Mouse (Mus musculus) G1E (cell line): Measurements from ENCODE around the gene Eif4ebp2. TPM values are rescaled to one million over a fixed set of nuclear protein-coding genes. Genes with fewer than 3 reads are reported as not detected.
A peak's percentile ranks its signal among the peaks of the same experiment; 100 is the strongest.
"Not testable (repeated sequence)": the region's sequence is repeated elsewhere in the genome, so short reads cannot be mapped to it uniquely, and the experiment has no call there.

Experiments used
- ATAC-seq: 2 replicates; pipeline ENCODE4 v1.8.0; 2016; ENCODE audit warnings: mild to moderate bottlenecking; ENCODE audit not compliant: insufficient number of reproducible peaks, poor library complexity, low FRiP score, severe bottlenecking; ENCODE audit errors: extremely low read depth
- DNase-seq: peaks from one replicate; pipeline ENCODE4 v3.0.0; 2012; ENCODE audit warnings: low spot score
- H3K27me3 ChIP-seq: 2 replicates; pipeline ENCODE4 v1.6.1; 2012; ENCODE audit warnings: mild to moderate bottlenecking, low read length, inconsistent platforms; ENCODE audit not compliant: insufficient read depth
- H3K36me3 ChIP-seq: replicated peaks from 2 replicates; pipeline ENCODE3; 2012; ENCODE audit warnings: mild to moderate bottlenecking, inconsistent platforms
- H3K4me1 ChIP-seq: 2 replicates; pipeline ENCODE4 v1.6.1; 2012; ENCODE audit warnings: low read depth, low read length, inconsistent platforms, mixed read lengths; ENCODE audit not compliant: insufficient read depth
- H3K4me3 ChIP-seq: 2 replicates; pipeline ENCODE4 v1.5.1; 2012; ENCODE audit warnings: low read depth, mild to moderate bottlenecking, inconsistent platforms, low read length, moderate library complexity, mixed read lengths
- H3K9me3 ChIP-seq: replicated peaks from 2 replicates; pipeline ENCODE4 v1.6.1; 2012; ENCODE audit warnings: inconsistent platforms
- CTCF ChIP-seq: IDR thresholded peaks from 2 replicates; pipeline ENCODE4 v1.5.1; 2012; ENCODE audit warnings: low read depth, low read length, inconsistent platforms, mixed read lengths
- GATA1 ChIP-seq: IDR thresholded peaks from 2 replicates; pipeline ENCODE4 v1.6.1; 2012; ENCODE audit warnings: borderline replicate concordance, low read length, inconsistent platforms, mixed read lengths
- GATA2 ChIP-seq: IDR thresholded peaks from 2 replicates; pipeline ENCODE4 v1.6.1; 2012; ENCODE audit warnings: low read depth, low read length, inconsistent platforms, borderline replicate concordance
- POLR2AphosphoS5 ChIP-seq: IDR thresholded peaks from 2 replicates; pipeline ENCODE4 v1.6.1; 2012; ENCODE audit warnings: low read depth, low read length, inconsistent platforms; ENCODE audit not compliant: insufficient replicate concordance
- TAL1 ChIP-seq: conservative IDR thresholded peaks from 2 replicates; pipeline ENCODE4 v1.6.1; 2012; ENCODE audit warnings: low read depth, low read length, inconsistent platforms, mixed read lengths
- polyA plus RNA-seq: library from polyadenylated mRNA; stranded (reverse); fragments of >175 nt; gene quantifications from 2 replicates; pipeline ENCODE4 v1.2.3, GENCODE M21; 2012
- total RNA-seq, 2 experiments: library from RNA; stranded (forward) in 1 of 2; stranded (reverse) in 1 of 2; fragments of 200-1000 nt in 1 of 2; fragments of >200 nt in 1 of 2; fragmentation: Nextera tagmentation in 1 of 2; gene quantifications; 2 replicates each; pipeline ENCODE4 v1.2.3; 2014 to 2017

Eif4ebp2 gene
- total and polyA plus RNA-seq, 3 experiments, result 9.4 to 184 (median 96.4) TPM

GRCm38 (mm10) chr10:61466873-61467272 is 14.4 kb upstream of the Eif4ebp2 start:
- Histone ChIP-seq H3K4me3 (no peak overlapping the region), H3K4me1 (peaks cover 26% of the 10 kb centered on the region), H3K9me3 (no peaks in the 10 kb centered on the region), H3K36me3 (no peaks in the 10 kb centered on the region), H3K27me3 (no peaks in the 10 kb centered on the region)
- ATAC-seq (no peak), DNase-seq (no peak)
- no peak for TF ChIP-seq GATA2
- TF ChIP-seq CTCF, result peak; percentile 33

GRCm38 (mm10) chr10:61466242-61466641 is 13.8 kb upstream of the Eif4ebp2 start:
- DNase-seq, result no peak
- Histone ChIP-seq H3K4me1 (peaks cover 28% of the 10 kb centered on the region), H3K4me3 (no peak overlapping the region), H3K27me3 (no peaks in the 10 kb centered on the region), H3K9me3 (no peaks in the 10 kb centered on the region), H3K36me3 (no peaks in the 10 kb centered on the region)
- TF ChIP-seq CTCF, result peak; percentile 21; the same call in 1 of the 2 replicates
- TF ChIP-seq POLR2AphosphoS5, result no peak
- TF ChIP-seq GATA2, result no peak
- TF ChIP-seq TAL1, result no peak
- no peak for TF ChIP-seq GATA1
- no peak for ATAC-seq

- Histone ChIP-seq H3K27me3 (no peaks in the 10 kb centered on the region), H3K36me3 (no peaks in the 10 kb centered on the region), H3K9me3 (no peaks in the 10 kb centered on the region), H3K4me1 (peaks cover 28% of the 10 kb centered on the region), H3K4me3 (no peak overlapping the region; the same call in 1 of the 2 replicates)
- TF ChIP-seq TAL1 (no peak), POLR2AphosphoS5 (no peak), GATA2 (no peak), CTCF (no peak), GATA1 (no peak)
- DNase-seq (no peak), ATAC-seq (peak; percentile 68)
Measured at GRCm38 (mm10) chr10:61465009-61465408, 12.5 kb upstream of the Eif4ebp2 start.

- DNase-seq, result no peak
- Histone ChIP-seq H3K4me1 (0 out of 2 replicates have a peak, but pooled peaks cover 4% of the 10 kb centered on the region), H3K36me3 (no peaks in the 10 kb centered on the region), H3K9me3 (no peaks in the 10 kb centered on the region), H3K27me3 (no peaks in the 10 kb centered on the region), H3K4me3 (no peak overlapping the region)
- no peak for ATAC-seq
- TF ChIP-seq TAL1 (no peak), POLR2AphosphoS5 (no peak), GATA2 (no peak), CTCF (no peak), GATA1 (no peak)
Measured at GRCm38 (mm10) chr10:61457182-61457581, 4.7 kb upstream of the Eif4ebp2 start.

GRCm38 (mm10) chr10:61453171-61453570 is 710 bp upstream of the Eif4ebp2 start:
- H3K27me3 ChIP-seq, H3K9me3 ChIP-seq, DNase-seq, H3K4me3 ChIP-seq, ATAC-seq: not testable (repeated sequence)
- H3K36me3 ChIP-seq, result peaks cover 23% of the 10 kb centered on the region
- peaks cover 27% of the 10 kb centered on the region for H3K4me1 ChIP-seq

- Histone ChIP-seq H3K9me3 (no peaks in the 10 kb centered on the region), H3K27me3 (no peaks in the 10 kb centered on the region), H3K4me1 (peaks cover 38% of the 10 kb centered on the region), H3K4me3 (peak overlapping the region; percentile 98), H3K36me3 (peaks cover 34% of the 10 kb centered on the region)
- TF ChIP-seq TAL1 (no peak), CTCF (no peak), GATA1 (no peak), POLR2AphosphoS5 (no peak), GATA2 (no peak)
- DNase-seq (no peak), ATAC-seq (no peak)
Measured at GRCm38 (mm10) chr10:61451931-61452617, 387 bp downstream of the Eif4ebp2 start.

- ATAC-seq (peak; percentile 36), DNase-seq (peak; percentile 28)
- Histone ChIP-seq H3K9me3 (no peaks in the 10 kb centered on the region), H3K27me3 (no peaks in the 10 kb centered on the region), H3K36me3 (peaks cover 39% of the 10 kb centered on the region), H3K4me3 (peak overlapping the region; percentile 98), H3K4me1 (peaks cover 42% of the 10 kb centered on the region)
- TF ChIP-seq GATA2, result no peak
- no peak for TF ChIP-seq GATA1
- no peak for TF ChIP-seq POLR2AphosphoS5
- TF ChIP-seq CTCF, result no peak
- no peak for TF ChIP-seq TAL1
Measured at GRCm38 (mm10) chr10:61451463-61451930, 964 bp downstream of the Eif4ebp2 start.
